Mouse (Mus musculus) bone marrow macrophage, adult 2 months (primary cell): Measurements from ENCODE around the gene Tnfsf9. TPM values are rescaled to one million over a fixed set of nuclear protein-coding genes. Genes with fewer than 3 reads are reported as not detected.
A peak's percentile ranks its signal among the peaks of the same experiment; 100 is the strongest.

Experiments used
- H3K27ac ChIP-seq: 2 replicates; pipeline ENCODE4 v1.5.1; 2012; ENCODE audit warnings: low read depth, low read length; ENCODE audit not compliant: insufficient read depth
- H3K4me1 ChIP-seq: 2 replicates; pipeline ENCODE4 v1.6.1; 2012; ENCODE audit warnings: low read length; ENCODE audit not compliant: control insufficient read depth, insufficient read depth
- H3K4me3 ChIP-seq: 2 replicates; pipeline ENCODE4 v1.5.1; 2012; ENCODE audit warnings: mild to moderate bottlenecking, low read length, moderate library complexity; ENCODE audit not compliant: insufficient read depth
- CTCF ChIP-seq: IDR thresholded peaks from 2 replicates; pipeline ENCODE4 v1.5.1; 2012; ENCODE audit warnings: low read depth, mild to moderate bottlenecking, low read length, moderate library complexity
- POLR2A ChIP-seq: IDR thresholded peaks from 2 replicates; pipeline ENCODE4 v1.6.1; 2012; ENCODE audit warnings: mild to moderate bottlenecking, low read depth, low read length, borderline replicate concordance
- polyA plus RNA-seq: library from polyadenylated mRNA; stranded (reverse); fragments of >200 nt; gene quantifications from 2 replicates; pipeline ENCODE4 v1.2.4, GENCODE M21; 2012; ENCODE audit not compliant: missing spikeins, insufficient read depth, insufficient read length

Gene Tnfsf9
- polyA plus RNA-seq, 1 experiment: 6.0 TPM

DNA sequence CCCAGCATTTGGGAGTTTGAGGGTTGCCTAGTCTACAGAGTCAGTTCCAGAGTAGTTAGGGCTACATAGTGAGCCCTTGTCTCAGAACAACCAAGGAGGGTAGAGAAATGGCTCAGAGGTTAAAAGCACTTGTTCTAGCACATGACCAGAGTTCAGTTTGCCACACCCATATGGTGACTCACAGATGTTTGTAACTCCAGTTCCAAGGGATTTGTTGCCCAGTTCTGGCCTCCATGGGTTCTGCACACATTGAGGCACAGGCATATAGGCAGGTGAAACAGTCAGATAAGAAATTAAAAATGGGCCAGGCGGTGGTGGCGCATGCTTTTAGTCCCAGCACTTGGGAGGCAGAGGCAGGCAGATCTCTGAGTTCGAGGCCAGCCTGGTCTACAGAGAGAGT is 10.9 kb upstream of the Tnfsf9 start:
- H3K27ac ChIP-seq: no peak overlapping the region
- no peak overlapping the region for H3K4me3 ChIP-seq
- TF ChIP-seq CTCF: no peak
- TF ChIP-seq POLR2A: no peak
- H3K4me1 ChIP-seq: peaks cover 29% of the 10 kb centered on the region

DNA sequence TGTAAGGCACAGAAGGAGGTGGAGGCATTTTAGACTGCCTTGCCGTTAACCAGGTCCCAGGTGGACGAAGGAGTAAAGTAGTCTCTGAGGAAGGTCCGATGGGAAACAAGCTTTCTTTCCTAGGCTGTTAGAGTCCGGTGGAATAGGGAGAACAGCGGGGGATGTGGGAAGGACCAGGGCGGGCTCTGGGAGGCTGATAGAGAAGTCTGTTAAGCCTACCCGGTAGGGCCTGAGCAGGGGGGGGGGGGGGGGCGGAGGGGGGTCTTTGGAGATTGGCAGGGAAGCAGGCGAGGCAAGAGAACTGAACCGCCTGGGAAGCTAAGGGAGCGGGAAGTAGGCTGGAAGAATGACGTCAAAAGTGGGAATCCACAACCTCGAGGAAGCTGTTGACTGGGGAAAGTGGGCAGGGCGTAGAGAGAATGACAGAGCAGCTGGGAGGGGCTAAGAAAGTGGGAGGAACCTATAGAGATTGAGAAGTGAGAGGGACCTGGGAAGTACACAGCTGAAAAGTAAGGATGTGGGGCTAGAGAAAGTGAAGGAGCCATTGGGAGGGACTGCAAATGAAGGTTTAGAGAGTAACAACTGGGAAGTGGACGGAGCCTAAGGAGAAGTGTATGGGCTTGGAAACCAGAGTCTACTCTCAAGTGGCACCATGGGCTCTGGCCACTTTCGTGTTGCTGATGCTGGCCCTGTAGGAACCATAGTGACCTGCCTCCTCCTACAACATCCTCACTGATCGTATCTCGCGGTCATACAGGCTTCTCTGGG is 9.1 kb upstream of the Tnfsf9 start:
- H3K27ac ChIP-seq: no peak overlapping the region

DNA sequence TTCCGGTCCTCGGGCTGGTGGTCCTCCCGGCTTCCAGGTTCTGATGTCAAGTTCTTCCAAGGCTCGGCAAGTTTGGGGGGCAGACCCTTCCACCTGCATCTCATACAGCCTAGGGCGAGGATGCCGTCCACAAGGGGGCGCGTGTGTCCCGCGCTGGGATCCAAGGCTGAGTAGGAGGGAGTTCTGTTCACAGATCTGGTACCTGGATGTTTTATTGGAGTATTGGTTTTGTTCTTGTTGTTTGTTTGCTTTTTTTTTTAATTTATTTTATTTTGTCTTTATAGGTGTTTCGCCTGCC is 8.6 kb upstream of the Tnfsf9 start:
- H3K27ac ChIP-seq: no peak overlapping the region
- H3K4me3 ChIP-seq: no peak overlapping the region
- peak; percentile 97 for TF ChIP-seq CTCF
- no peak for TF ChIP-seq POLR2A
- H3K4me1 ChIP-seq: peaks cover 35% of the 10 kb centered on the region

More for the DNA sequence above, 9.1 kb upstream of the Tnfsf9 start:
- Histone ChIP-seq H3K4me3 (no peak overlapping the region), H3K4me1 (peaks cover 35% of the 10 kb centered on the region)
- TF ChIP-seq CTCF: no peak

DNA sequence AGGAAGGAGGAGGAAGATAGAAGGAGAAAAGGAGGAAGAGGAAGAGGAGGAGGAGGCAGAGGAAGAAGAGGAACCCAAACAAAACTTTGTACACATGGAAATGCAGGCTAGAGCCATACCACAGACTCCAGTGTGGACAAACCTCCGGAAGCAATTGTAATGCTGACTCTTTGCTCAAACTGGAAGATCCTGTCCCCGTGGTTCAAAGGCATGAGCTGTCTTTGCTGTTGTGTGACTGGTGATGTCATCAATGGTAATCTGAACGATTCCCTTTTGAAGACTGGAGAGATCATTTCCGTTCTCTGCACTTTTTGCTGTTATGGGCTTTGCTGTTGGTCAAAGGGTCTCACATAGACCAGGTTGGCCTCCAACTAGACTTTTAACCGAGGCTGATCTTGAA is 6.8 kb upstream of the Tnfsf9 start:
- no peak overlapping the region for H3K4me3 ChIP-seq
- H3K4me1 ChIP-seq: peaks cover 40% of the 10 kb centered on the region
- TF ChIP-seq CTCF (no peak), POLR2A (no peak)
- peak overlapping the region; percentile 63 for H3K27ac ChIP-seq

DNA sequence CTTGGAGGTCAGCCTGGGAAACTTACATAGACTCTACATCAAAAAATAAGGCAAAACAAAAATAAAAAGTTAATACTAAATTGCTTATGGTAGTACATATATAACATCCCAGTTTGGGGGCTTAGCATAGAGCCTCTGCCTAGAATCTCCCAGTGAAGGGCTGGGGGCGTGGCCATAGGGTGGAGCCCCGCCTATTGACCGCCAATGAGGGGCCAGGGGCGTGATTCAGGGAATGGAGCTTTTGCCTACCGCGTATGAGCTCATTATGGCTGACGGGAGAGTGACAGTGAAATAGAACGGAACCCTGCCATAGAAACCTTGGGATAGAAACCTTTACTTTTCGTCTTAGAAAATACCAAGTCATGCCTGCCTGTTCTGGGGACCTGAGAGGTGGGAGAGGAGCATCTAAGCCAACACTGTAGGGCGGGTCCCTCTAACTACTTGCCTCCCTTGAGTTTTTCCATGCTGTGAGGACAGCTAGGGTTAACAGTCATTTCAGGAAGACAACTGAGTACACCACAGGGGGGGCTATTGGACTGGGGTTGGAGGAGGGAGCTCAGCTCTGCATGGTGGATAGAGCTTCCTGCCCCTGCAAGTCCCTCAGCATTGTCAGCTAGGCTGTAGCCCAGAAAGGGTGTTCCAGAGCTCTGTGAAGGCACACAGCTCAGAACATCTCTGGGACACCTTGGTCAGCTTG is 5.3 kb upstream of the Tnfsf9 start:
- Histone ChIP-seq H3K27ac (no peak overlapping the region), H3K4me1 (peaks cover 47% of the 10 kb centered on the region), H3K4me3 (no peak overlapping the region)
- TF ChIP-seq POLR2A: no peak
- no peak for TF ChIP-seq CTCF

DNA sequence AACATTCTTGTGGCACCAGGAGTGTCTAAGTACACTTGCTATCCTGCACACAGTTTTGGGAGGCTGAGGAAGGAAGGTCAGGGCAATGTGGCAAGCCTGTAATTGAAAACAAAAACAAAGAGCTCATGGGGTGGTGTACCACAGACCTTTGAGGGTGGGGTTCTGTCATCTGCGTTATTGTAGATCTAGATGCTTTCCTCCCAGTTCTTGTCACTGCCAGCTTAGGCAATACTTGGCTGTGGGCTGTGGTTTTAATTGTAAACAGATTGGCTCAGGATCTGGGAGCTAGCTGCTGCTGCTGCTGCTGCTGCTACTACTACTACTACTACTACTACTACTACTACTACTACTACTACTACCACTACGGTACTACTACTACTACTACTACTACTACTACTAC is 2.8 kb upstream of the Tnfsf9 start:
- TF ChIP-seq CTCF (no peak), POLR2A (no peak)
- H3K4me1 ChIP-seq: peaks cover 57% of the 10 kb centered on the region

DNA sequence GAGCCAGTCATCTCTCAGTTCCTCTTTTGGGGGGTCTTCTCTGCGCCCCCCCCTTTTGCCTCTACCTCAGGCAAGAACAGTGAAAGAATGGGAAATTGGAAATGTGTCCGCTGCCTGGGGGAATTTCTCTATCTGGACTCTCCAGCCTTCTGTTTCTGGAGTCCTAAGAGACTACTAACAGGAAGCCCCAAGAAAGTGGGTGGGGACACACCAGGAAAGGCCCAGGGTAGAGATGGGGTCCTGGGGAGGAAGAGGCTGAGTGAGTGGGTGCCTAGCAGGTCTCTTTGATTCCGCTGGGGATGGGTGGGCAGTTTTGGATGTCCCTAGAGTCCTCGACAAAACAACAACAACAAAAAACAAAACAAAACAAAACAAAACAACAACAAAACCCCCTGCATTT is 629 bp upstream of the Tnfsf9 start:
- Histone ChIP-seq H3K27ac (peak overlapping the region; percentile 83), H3K4me3 (peak overlapping the region; percentile 71), H3K4me1 (peaks cover 58% of the 10 kb centered on the region)
- TF ChIP-seq CTCF: no peak
- no peak for TF ChIP-seq POLR2A

More for the DNA sequence above, 2.8 kb upstream of the Tnfsf9 start:
- H3K4me3 ChIP-seq: no peak overlapping the region
- no peak overlapping the region for H3K27ac ChIP-seq

DNA sequence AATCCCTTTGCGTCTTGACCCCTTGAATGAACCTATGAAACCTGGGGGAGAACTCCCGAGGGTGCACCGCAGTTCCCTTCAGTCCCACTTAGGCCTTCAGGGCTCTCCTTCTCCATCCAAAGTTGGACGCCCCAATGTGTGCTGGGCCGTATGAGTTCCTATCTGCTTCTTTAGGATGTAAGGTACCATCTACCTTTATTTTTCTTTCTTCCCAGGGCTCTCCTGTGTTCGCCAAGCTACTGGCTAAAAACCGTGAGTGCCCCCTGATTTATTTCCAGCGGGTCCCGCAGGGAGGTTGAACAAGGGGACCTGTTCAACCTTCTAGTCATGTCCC is 877 bp downstream of the Tnfsf9 start:
- no peak for TF ChIP-seq POLR2A
- TF ChIP-seq CTCF: no peak
- H3K4me1 ChIP-seq: peaks cover 55% of the 10 kb centered on the region
- peak overlapping the region; percentile 71 for H3K4me3 ChIP-seq
- peak overlapping the region; percentile 19; the same call in 1 of the 2 replicates for H3K27ac ChIP-seq

DNA sequence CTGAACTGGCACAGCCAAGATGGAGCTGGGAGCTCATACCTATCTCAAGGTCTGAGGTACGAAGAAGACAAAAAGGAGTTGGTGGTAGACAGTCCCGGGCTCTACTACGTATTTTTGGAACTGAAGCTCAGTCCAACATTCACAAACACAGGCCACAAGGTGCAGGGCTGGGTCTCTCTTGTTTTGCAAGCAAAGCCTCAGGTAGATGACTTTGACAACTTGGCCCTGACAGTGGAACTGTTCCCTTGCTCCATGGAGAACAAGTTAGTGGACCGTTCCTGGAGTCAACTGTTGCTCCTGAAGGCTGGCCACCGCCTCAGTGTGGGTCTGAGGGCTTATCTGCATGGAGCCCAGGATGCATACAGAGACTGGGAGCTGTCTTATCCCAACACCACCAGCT is 1.9 kb downstream of the Tnfsf9 start:
- no peak for TF ChIP-seq POLR2A
- TF ChIP-seq CTCF: no peak
- H3K4me3 ChIP-seq: peak overlapping the region; percentile 19
- H3K27ac ChIP-seq: no peak overlapping the region
- peaks cover 65% of the 10 kb centered on the region for H3K4me1 ChIP-seq

DNA sequence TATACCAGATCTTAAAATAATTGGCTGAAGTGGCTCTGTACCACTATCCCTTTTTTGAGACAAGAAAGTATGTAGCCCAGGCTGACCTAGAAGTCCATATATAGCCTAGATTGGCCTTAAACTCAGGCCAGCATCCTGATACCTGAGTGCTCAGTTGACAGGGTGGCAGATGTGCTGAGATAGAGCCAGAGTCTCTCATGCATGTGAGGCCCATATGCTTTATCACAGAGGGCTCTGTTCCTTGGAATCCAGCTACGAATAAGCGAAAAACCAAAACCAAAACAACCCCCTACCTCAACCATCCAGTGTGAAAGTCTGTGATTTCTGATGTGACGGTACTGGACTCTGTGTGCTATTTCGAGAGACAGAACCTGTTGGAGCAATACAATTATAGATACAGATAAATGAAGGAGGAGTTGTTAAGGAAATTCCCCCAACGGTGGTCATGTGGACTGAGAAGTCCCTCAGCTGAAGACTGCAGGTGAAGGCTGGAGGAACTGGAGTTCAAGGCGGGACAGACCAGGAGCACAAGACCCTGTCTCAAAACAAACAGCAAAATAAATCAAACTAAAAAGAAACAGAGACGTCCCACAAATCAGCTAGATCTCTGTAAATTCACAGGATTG is 3.0 kb downstream of the Tnfsf9 start:
- Histone ChIP-seq H3K4me3 (no peak overlapping the region), H3K4me1 (peaks cover 68% of the 10 kb centered on the region), H3K27ac (no peak overlapping the region)
- no peak for TF ChIP-seq POLR2A
- no peak for TF ChIP-seq CTCF
